Mouse (Mus musculus) layer of hippocampus, postnatal 14 days (tissue): ENCODE measurements around the gene Traf6. TPM values are rescaled to one million over a fixed set of nuclear protein-coding genes. Genes with fewer than 3 reads are reported as not detected.

ENCODE experiments used
- DNase-seq, 2 experiments: peaks; one replicate each; pipeline ENCODE4 v3.0.0; 2021 to 2022; ENCODE audit warnings: low spot score in 2 of 2, mixed read lengths in 1 of 2
- total RNA-seq, 2 experiments: library from RNA; stranded (reverse); gene quantifications; 2 replicates each; pipeline ENCODE4 v1.2.3; 2021

The Traf6 gene
- total RNA-seq, 2 experiments from 2014 or later, result 12.5 to 12.8 TPM

DNA sequence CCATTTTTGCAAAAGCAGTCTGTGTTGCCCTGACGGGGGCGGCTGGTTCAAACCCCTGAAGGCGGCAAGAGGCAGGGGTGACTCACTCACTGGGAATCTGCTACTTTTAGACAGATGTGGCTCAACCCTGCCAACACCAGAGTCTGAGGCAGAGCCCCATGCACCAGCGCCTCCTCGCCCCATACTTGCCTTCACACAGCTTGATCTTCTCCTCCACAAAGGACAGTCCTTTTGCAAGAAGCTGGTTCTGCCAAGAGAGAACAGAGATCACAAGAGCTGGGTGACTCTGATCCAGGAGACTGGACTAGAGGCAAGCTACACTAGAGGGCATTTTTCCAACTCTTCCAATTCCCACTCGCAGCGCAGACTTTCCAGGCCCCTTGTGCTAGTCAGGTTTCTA, 68.3 kb downstream of the Traf6 start:
- DNase-seq, result no peak

Other genes starting within 250 kb of the Traf6 start
- not detected for gene Rag2, start 53.7 kb upstream of the Traf6 start, total RNA-seq
- under 1 TPM; 0.21 to 0.25 TPM for gene Rag1, start 28.9 kb upstream of the Traf6 start, total RNA-seq
- 10 to 100 TPM; 28.5 to 32.6 TPM for gene B230118H07Rik, start 28.9 kb upstream of the Traf6 start, total RNA-seq
- gene Prr5l, start 204.6 kb downstream of the Traf6 start, total RNA-seq, result 1 to 10 TPM; 3.7 to 7.0 TPM
- 10 to 100 TPM; 37.5 to 43.3 TPM for gene Commd9, start 207.8 kb downstream of the Traf6 start, total RNA-seq